In genomic region chr19:45445253-45445933, GRCm38 (mm10) we compare ENCODE assay signal across 14 mouse cellular contexts.
DNase-seq lines count a peak whose midpoint lies in the region; ATAC-seq and TF ChIP-seq lines count a peak whose summit lies in the region.
"Had no signal": no experiment of that assay in that cellular context is flagged by ENCODE, and none has a peak within 500 bp of the region (broad histone marks: within the 10 kb centered on the region; RNA-seq: fewer than 3 reads in every experiment).

No protein-coding gene starts in this region.

- H3K9me3 ChIP-seq in kidney, postnatal 0 days (replicated peaks; ENCODE audit: low read length), result no peaks in the 10 kb centered on the region
- H3K9me3 ChIP-seq in liver, embryonic 16.5 days (replicated peaks; ENCODE audit: control insufficient read depth, low read length), result no peaks in the 10 kb centered on the region
- H3K9me3 ChIP-seq in lung, postnatal 0 days (ENCODE audit: low read length), result no peaks in the 10 kb centered on the region

- intact Hi-C loops in gastrocnemius, adult 2 months (cut with DNase I), result no loop called here
- intact Hi-C loops in left cerebral cortex, postnatal 25 days (cut with DNase I), result no loop called here

- TF ChIP-seq EP300 in lung, postnatal 0 days (IDR thresholded peaks at IDR 0.05), result no peak

- H3K27me3 ChIP-seq in kidney, postnatal 0 days (ENCODE audit: insufficient read depth, low read length), result no peaks in the 10 kb centered on the region
- no peaks in the 10 kb centered on the region for H3K27me3 ChIP-seq in liver, embryonic 16.5 days (ENCODE audit: control insufficient read depth, insufficient read depth, low read depth, low read length)
- no peaks in the 10 kb centered on the region for H3K27me3 ChIP-seq in lung, postnatal 0 days (replicated peaks; ENCODE audit: insufficient read depth, low read length)

- H3K4me1 ChIP-seq in kidney, postnatal 0 days (replicated peaks; ENCODE audit: insufficient read depth, low read length), result no peaks in the 10 kb centered on the region
- H3K4me1 ChIP-seq in liver, embryonic 16.5 days (ENCODE audit: control insufficient read depth, low read depth, low read length), result peaks cover 38% of the 10 kb centered on the region
- H3K4me1 ChIP-seq in lung, postnatal 0 days (ENCODE audit: insufficient read depth, low read depth, low read length), result no peaks in the 10 kb centered on the region

- 43% methylated on average over 6 of the region's 6 CpGs for WGBS in kidney, postnatal 0 days
- 15% methylated on average over 6 of the region's 6 CpGs for WGBS in liver, embryonic 16.5 days (ENCODE audit: insufficient replicate concordance)
- WGBS in lung, postnatal 0 days, result 42% methylated on average over 6 of the region's 6 CpGs

- H3K36me3 ChIP-seq in kidney, postnatal 0 days (ENCODE audit: insufficient read depth, low read length), result no peaks in the 10 kb centered on the region
- no peaks in the 10 kb centered on the region for H3K36me3 ChIP-seq in liver, embryonic 16.5 days (ENCODE audit: control insufficient read depth, insufficient read depth)
- no peaks in the 10 kb centered on the region for H3K36me3 ChIP-seq in lung, postnatal 0 days (ENCODE audit: insufficient read depth, low read length)

- H3K4me3 ChIP-seq in gastrocnemius, adult 2 months, result no peak overlapping the region
- H3K4me3 ChIP-seq in kidney, postnatal 0 days (replicated peaks; ENCODE audit: low read depth, low read length), result no peak overlapping the region
- H3K4me3 ChIP-seq in liver, embryonic 16.5 days (ENCODE audit: low read depth, low read length), result peak overlapping the region; percentile 71
- H3K4me3 ChIP-seq in lung, postnatal 0 days (ENCODE audit: low read depth, low read length), result no peak overlapping the region
- H3K4me3 ChIP-seq: myocyte had no signal

- peak overlapping the region; percentile 24; the same call in 1 of the 2 replicates for H3K27ac ChIP-seq in gastrocnemius, adult 2 months
- H3K27ac ChIP-seq in kidney, postnatal 0 days, result no peak overlapping the region
- H3K27ac ChIP-seq in liver, embryonic 16.5 days (ENCODE audit: low read length), result peak overlapping the region; percentile 100
- H3K27ac ChIP-seq in lung, postnatal 0 days (ENCODE audit: low read length), result no peak overlapping the region

- no peak overlapping the region for H3K4me2 ChIP-seq in kidney, postnatal 0 days (ENCODE audit: low read length)
- H3K4me2 ChIP-seq in liver, embryonic 16.5 days (ENCODE audit: low read depth, low read length), result peak overlapping the region; percentile 44
- H3K4me2 ChIP-seq in lung, postnatal 0 days (replicated peaks; ENCODE audit: low read depth, low read length), result no peak overlapping the region

- DNase-seq in gastrocnemius, adult 2 months, result no peak
- no peak for DNase-seq in gastrocnemius, postnatal 4 days (ENCODE audit: low spot score in 2 of 2)
- DNase-seq in kidney, postnatal 0 days (ENCODE audit: low spot score), result peak; percentile 58
- DNase-seq in kidney, postnatal 25 days, result no peak
- no peak for DNase-seq in left cerebral cortex, postnatal 25 days (ENCODE audit: low spot score in 2 of 2)
- DNase-seq in lung, postnatal 0 days (ENCODE audit: low spot score), result no peak
- DNase-seq: adrenal gland, postnatal 14 days; cerebellum, postnatal 10 days; kidney, postnatal 36 days; lung, postnatal 36 days; retina, postnatal 1 day had no signal

- ATAC-seq in kidney, postnatal 0 days (replicated peaks; ENCODE audit: low FRiP score, low read depth), result no peak
- ATAC-seq in erythroblast, adult 5-6 weeks (replicated peaks; ENCODE audit: low FRiP score, poor library complexity, severe bottlenecking), result peak; percentile 87
- ATAC-seq in liver, embryonic 16.5 days (ENCODE audit: low read depth), result peak; percentile 99
- no peak for ATAC-seq in lung, postnatal 0 days

- H3K9ac ChIP-seq in kidney, postnatal 0 days (ENCODE audit: low read depth, low read length), result no peak overlapping the region
- H3K9ac ChIP-seq in liver, embryonic 16.5 days (ENCODE audit: low read depth, low read length), result peak overlapping the region; percentile 85
- H3K9ac ChIP-seq in lung, postnatal 0 days (replicated peaks; ENCODE audit: low read depth), result no peak overlapping the region

- no peak for TF ChIP-seq CTCF in gastrocnemius, adult 2 months (IDR thresholded peaks at IDR 0.05)
- TF ChIP-seq CTCF in kidney, postnatal 0 days (IDR thresholded peaks at IDR 0.05; ENCODE audit: low read depth), result no peak
- no peak for TF ChIP-seq CTCF in lung, postnatal 0 days (IDR thresholded peaks at IDR 0.05)

Comparison
In these comparisons a context has a peak if more than half of its experiments do, and no peak if none do; other contexts are left out.
1. H3K27ac ChIP-seq: peak in gastrocnemius, adult 2 months (single experiment) and liver, embryonic 16.5 days (single experiment); none in kidney, postnatal 0 days (single experiment) and lung, postnatal 0 days (single experiment).
2. ATAC-seq: peak in erythroblast, adult 5-6 weeks (single experiment) and liver, embryonic 16.5 days (single experiment); none in kidney, postnatal 0 days (single experiment) and lung, postnatal 0 days (single experiment).